Mouse (Mus musculus): ENCODE results near the gene Pdia3. TPM values are rescaled to one million over a fixed set of nuclear protein-coding genes. Genes with fewer than 3 reads are reported as not detected.
"Not testable (repeated sequence)": the region's sequence is repeated elsewhere in the genome, so short reads cannot be mapped to it uniquely, and the experiment has no call there.

Pdia3 gene
- total RNA-seq (2021), result 377 and 379 TPM in 2 replicates
- long read RNA-seq, transcript Pdia3-201 (13 exons, 2,770 nt), result major isoform, 708 of 750 reads
- long read RNA-seq, partial matches to known transcripts, result 15 of 750 reads
- long read RNA-seq, other reads (novel, unspliced or antisense), result 27 of 750 reads

DNA sequence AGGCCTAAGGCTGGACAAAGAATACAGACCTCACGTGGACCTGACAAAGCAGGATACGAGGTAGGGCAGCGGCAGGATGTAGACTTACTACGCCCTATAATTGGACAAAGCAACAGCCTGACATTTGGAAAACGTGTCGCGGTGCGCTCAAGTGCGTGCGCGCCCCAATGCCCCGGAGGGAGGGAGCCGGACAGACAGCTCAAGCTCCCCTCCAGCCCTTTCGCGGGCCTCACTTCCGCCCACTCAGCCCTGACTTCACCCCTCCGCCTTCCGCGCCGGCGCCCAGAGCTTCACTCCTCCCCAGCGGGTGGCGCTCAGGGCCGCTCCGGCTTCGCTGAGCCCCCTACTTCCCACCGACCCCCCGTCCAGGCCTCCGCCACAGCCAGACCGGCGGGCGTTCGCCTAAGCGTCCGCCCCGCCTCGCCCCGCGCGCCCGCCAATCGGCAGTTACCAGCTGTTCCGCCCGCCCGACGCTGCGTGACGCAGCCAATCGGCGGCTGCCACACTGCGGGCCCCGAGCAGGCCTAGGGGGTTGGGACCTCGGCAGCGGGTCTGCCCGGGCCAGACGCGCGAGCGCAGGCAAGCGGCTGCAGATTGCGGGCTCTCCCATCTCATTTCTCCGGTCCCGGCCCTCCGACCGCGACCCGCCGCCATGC, at the start of gene Pdia3, which contains the start of gene Catsper2:
TSS of gene Pdia3 (plus strand) at position 389 of the 656 bp plus-strand sequence.
TSS of gene Catsper2 (minus strand) at position 406 of the 656 bp plus-strand sequence.
- peak; percentile 97 for DNase-seq

GRCm38 (mm10) chr2:121368831-121369230, 44.7 kb upstream of the Pdia3 start:
- no peak for DNase-seq

GRCm38 (mm10) chr2:121370921-121371320, 42.7 kb upstream of the Pdia3 start:
- DNase-seq, result no peak

- no peak for DNase-seq
These were observed 41.3 kb upstream of the Pdia3 start for GRCm38 (mm10) chr2:121372266-121372665.

DNA sequence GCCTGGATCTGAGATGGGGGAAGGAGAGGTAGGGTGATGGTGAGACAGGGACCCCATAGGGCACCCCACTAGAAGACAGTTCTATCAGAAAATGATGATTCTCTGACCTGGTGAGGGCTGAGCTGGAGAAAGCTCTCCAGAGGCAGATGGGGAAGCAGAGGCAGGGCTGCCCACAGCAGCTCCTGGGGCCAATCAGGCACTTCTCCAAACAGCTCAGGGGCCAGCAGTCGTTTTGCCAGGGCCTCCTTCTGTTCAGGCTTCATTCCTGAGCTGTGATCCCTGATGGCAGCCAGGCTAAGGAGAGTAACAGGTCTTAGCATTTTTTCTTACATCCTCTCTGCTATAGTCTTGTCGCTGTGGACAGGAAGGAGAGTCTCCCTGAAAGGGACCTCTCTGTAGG, 38.8 kb upstream of the Pdia3 start:
- no peak for DNase-seq

DNA sequence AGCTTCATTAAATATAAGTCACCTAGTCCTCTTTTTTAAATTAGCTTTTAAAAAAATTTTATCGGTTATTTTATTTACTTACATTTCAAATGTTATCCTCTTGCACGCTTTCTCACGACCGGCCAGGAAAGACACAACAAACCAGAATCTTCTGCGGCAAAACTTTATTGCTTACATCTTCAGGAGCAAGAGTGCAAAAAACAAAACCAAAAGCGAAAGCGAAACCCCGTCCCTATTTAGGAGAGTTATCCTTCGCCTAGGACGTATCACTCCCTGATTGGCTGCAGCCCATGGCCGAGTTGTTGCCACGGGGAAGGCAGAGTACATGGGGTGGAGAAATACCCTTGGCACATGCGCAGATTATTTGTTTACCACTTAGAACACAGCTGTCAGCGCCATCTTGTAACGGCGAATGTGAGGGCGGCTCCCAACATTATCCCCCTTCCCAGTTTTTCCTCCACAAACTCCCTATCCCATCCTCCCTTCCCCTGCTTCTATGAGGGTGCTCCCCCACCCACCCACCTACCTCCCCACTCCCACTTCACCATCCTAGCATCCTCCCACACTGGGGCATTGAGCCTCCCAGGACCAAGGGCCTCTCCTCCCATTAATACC, 26.5 kb upstream of the Pdia3 start, which contains the start of gene Strc:
TSS of gene Strc (minus strand) at position 208 of the 615 bp plus-strand sequence.
- DNase-seq, result not testable (repeated sequence)

- DNase-seq, result peak; percentile 88
These were observed 17.0 kb upstream of the Pdia3 start for GRCm38 (mm10) chr2:121396624-121397023.

DNA sequence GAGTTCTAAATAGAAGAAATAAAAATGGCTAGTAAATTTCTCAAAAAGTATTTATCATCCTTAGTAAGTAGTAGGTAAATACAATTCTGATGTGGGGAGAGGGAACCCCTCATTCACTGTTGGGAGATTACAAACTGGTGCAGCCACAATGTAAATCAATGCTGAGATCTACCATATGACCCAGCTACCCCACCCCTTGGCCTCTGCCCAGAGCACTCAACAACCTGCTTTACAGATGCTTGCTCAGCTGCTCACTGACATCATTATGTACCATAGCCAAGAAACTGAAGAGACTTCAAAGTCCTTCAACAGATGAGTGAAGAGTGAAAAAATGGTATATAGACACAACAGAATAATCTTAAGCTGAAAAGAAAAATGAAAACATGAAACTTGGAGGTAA, 10.3 kb upstream of the Pdia3 start:
- no peak for DNase-seq

GRCm38 (mm10) chr2:121408160-121408559, 5.4 kb upstream of the Pdia3 start:
- peak; percentile 51 for DNase-seq

DNA sequence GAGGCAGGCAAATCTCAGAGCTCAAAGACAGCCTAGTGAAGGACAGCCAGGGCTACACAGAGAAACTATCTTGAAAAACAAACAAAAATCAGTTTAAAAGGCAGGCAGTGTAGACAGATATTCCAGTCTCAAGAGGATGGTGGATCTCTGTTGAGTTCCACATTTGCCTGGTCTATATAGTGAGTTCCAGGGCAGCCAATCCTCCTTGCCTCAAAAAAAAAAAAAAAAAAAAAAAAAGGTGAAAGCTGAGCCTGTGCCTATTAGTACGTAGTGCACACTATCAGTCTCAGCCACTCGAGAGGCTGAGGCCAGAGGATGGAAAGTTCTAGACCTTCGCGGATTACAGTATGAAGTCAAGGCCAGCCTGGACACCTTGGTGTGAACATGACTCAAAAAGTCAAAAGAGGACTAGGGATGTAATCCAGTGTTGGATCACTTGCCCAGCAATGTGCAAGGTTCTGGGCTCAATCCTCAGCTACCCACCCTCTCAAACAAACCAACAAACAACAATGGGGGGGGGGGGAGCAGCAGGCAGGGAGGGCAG, 660 bp upstream of the Pdia3 start:
- DNase-seq, result peak; percentile 8

GRCm38 (mm10) chr2:121414139-121414685, 637 bp downstream of the Pdia3 start:
- DNase-seq, result no peak

GRCm38 (mm10) chr2:121415103-121415502, 1.5 kb downstream of the Pdia3 start:
- no peak for DNase-seq

- DNase-seq, result no peak
These were observed 2.0 kb downstream of the Pdia3 start for GRCm38 (mm10) chr2:121415591-121415990.

DNA sequence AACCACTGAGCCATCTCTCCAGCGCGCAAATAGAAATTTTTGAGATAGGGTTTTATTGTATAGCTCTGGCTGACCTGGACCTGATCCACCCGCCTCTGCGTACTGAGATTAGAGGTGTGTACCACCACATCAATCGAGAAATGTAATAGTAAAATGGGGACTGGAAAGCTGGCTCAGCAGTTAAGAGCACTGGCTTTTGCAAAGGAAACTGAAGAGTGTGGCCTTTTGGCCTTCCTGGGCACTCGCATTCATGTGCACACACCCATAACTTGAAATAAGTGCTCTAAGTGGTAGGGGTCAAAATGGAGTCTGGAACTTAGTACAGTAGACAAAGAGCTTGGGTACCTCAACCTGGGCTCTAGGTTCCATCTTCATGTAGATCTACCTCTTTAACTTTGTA, 2.8 kb downstream of the Pdia3 start:
- DNase-seq, result no peak

GRCm38 (mm10) chr2:121418476-121418875, 4.9 kb downstream of the Pdia3 start:
- no peak for DNase-seq

- DNase-seq, result no peak
These were observed 9.6 kb downstream of the Pdia3 start for GRCm38 (mm10) chr2:121423166-121423565.

DNA sequence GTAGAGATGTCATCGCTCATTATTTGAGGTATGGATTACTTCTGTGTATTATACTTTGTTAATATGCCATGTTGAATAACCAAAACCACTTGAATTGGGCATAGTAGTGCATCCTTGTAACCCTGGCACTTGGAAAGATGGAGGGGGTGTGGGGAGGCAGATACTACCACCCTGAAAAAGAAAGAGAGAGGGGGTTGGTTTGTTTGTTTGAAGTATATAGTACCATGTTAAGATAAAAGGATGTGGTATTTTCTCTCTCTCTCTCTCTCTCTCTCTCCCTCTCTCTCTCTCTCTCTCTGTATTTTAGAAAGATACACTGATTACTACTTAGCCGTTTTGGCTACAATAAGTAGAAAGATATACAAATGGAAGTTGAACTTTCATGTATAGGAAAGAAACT, 12.3 kb downstream of the Pdia3 start:
- DNase-seq, result no peak

DNA sequence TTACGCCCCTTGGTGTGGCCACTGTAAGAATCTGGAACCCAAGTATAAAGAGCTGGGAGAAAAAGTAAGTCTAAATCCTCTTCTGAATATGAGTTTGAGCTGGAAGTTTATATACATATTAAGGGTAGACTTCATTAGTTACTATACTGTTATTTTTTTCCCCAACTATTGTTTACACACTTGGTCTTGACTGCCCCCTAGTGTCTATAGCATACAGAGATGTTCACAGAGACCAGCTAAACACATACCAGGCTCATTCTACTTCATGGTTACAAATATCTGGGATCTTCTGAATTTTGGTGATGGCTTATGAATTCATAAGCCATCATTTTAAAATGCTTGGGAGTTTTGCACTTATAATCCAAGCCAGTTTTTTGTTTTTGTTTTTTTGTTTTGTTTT, 21.3 kb downstream of the Pdia3 start:
- no peak for DNase-seq

DNA sequence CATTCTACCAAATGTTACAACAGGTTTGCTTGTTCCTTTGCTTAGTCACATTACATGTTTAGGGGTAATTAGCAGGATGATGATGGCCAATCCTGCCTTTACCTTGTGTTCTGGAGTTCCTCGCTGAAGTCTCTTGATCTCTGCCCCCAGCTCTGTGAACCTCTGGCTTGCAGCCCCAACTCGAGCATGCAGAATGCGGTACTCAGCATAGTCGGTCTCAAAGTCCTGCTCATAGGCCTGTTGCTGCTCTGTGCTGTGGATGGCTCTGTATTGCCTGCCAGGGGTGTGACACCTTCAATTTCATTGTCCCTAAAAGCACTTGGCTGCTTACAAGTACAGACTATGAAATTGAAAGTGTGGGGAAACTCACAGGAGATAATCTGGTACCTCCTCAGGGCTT, 26.2 kb downstream of the Pdia3 start:
- no peak for DNase-seq

DNA sequence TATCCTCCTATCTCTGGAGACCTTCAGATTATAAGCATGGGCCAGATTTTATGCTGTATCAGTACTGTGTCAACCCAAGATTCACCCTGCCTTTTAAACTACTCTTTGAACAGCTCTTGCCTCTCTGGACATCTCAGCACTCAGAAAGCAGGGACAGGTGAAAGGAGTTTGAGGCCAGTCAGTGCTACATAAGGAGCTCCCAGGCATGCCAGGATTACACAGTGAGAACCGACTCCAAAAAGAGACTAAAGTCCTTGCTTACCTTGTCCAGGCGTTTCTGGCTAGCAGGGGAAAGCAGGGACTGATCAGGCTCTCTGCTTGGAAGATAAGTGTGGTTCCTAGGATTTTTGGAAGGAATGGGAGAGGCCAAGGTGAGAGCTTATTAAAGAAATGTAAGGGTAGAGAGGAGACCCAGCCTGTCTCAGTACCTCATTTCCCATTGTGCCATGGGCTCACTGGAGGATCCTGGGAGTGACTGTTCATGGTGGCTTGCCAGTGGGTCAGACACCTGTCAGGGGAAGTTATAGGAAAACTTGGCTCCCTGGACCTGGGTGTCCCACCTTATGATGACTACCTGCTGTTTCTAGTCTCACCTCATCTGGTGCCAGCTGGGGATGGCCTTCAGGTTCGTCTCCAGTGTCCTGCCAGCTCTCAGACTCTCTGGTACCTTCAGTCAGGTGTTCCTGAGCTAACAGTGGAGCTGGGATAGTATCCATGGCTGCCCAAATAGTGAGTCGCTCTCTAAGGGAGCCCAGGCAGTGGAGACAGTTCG, 27.4 kb downstream of the Pdia3 start:
- no peak for DNase-seq

- DNase-seq, result no peak
These were observed 28.2 kb downstream of the Pdia3 start for GRCm38 (mm10) chr2:121441800-121442199.
